Mouse (Mus musculus): ENCODE results near the gene Tex2.
A peak's percentile ranks its signal among the peaks of the same experiment; 100 is the strongest.
"Not testable (repeated sequence)": the region's sequence is repeated elsewhere in the genome, so short reads cannot be mapped to it uniquely, and the experiment has no call there.

Tex2 gene

DNA sequence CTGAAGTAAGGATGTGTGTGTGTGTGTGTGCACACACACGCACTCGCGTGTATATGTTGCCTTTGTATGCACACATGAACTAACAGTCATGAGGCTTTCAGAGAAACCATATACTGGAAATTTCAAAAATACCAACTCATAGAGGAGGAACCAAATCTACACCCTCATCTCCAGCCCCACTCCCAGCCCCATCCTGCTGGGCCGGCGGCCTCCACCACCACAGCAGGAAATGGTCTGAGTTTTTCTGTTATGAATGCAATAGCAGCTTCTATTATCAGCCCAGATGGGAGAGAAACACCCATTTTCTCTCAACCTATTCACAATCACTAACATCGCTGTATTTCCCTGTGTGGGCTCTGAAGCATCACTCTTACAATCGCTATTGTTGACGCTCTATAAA lies 8.8 kb upstream of the Tex2 start:
- no peak for DNase-seq (ENCODE audit: low spot score in 2 of 2)

DNA sequence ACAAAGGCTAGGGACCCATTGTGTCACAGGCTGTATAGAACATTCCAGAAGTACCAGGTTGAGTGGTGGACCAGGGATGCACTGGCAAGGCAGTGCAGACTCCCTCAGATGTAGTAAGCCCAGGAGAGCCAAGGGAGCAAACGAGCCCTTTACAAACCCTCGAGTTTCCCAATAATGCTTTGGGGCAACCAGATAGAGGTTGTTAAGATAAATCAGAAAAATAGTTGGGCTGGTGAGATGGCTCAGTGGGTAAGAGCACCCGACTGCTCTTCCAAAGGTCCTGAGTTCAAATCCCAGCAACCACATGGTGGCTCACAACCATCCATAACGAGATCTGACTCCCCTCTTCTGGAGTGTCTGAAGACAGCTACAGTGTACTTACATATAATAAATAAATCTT lies 5.5 kb upstream of the Tex2 start:
- DNase-seq (ENCODE audit: low spot score in 2 of 2): not testable (repeated sequence)

DNA sequence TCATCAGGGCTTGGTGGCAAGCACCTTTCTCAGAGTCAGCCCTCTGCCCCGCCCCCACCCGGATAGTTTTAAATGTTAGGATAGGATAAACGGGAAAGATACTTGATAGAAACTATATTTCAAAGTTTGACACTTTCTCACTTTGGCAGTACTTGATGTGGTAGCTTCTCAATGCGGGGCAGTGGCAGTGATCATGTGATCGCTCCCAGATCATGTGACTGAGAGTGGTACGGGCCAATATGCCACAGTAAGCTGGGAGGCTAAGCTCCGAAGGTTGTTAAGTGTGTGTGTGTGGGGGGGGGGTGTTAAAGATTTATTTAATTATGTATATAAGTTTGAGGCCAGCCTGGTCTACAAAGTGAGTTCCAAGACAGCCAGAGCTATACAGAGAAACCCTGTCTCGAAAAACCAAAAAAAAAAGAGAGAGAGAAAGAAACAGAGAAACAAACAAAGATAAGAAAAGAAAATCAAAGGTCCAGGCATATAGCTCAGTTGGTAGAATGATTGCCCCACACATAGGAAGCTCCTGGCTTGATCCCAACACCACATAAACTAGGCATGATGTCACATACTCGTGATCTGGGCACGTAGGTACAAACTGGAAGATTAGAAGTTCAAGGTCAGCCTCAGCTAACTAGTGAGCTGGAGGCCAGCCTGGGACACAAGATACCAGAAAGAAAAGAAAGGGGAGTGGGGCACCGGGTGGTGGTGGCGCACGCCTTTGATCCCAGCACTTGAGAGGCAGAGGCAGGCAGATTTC lies 4.8 kb upstream of the Tex2 start:
- DNase-seq (ENCODE audit: low spot score in 2 of 2): no peak

DNA sequence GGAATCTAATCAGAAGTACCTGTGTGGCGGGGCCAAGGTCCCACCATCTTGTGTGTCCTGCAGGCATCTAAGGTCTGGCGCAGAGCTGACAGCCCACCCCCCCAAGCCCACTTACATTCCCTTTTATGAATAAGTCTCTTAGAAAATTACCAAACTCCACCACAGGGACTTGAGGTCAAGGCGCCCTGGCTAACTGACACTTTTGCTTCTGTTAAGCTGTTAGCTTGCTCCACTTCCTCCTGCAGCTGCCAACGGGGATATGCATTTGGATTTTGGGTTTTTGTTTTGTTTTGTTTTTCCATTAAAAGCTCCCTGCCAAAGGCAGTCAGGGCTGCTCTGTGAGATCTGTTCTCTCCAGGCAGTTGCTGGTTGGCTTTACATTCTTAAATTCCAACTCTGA lies 2.3 kb upstream of the Tex2 start:
- no peak for DNase-seq (ENCODE audit: low spot score in 2 of 2)

DNA sequence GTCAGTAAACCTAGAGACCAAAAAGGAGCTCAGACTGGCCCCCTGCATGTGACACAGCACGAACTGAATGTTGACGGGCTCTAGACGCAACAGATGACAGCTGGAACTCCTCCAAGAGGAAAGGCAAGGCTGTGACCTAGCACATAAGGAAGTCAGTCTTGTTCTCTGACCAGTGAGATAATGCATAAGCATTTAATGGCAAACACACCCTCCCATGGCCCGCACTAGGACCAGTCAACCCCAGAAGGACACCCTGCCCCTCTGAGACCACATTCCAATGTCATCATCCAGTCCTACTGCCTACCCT lies 1.1 kb upstream of the Tex2 start:
- no peak for DNase-seq (ENCODE audit: low spot score in 2 of 2)

DNA sequence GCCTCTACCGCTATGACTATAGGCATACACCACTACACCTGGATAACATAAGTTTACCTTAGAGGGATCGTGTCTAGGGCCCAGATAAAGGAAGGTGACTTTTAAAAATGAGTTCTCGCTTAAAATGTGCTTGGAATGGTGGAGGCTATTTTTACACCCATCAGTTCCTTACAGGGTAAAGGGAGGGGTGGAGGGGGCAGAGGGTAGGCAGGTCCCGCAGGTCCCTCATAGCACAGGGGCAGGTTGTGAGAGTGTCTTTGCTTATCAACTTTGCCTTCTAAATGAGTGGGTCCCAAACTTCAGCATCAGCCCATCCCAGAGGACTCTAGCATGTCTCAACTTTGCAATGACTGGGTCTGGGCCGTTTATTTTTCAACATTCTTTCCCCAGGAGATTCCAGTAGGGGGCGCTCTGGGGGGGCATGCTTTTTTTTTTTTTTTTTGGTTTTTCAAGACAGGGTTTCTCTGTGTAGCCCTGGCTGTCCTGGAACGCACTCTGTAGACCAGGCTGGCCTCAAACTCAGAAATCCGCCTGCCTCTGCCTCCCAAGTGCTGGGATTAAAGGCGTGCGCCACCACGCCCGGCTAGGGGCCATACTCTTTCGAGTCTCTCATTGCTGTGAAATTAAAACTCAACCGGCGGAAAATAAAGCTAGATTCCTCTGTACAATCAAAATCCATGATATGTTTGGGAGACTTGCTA lies 565 bp upstream of the Tex2 start:
- DNase-seq (ENCODE audit: low spot score in 2 of 2): peak in 1 of 2 experiments; percentile 15

DNA sequence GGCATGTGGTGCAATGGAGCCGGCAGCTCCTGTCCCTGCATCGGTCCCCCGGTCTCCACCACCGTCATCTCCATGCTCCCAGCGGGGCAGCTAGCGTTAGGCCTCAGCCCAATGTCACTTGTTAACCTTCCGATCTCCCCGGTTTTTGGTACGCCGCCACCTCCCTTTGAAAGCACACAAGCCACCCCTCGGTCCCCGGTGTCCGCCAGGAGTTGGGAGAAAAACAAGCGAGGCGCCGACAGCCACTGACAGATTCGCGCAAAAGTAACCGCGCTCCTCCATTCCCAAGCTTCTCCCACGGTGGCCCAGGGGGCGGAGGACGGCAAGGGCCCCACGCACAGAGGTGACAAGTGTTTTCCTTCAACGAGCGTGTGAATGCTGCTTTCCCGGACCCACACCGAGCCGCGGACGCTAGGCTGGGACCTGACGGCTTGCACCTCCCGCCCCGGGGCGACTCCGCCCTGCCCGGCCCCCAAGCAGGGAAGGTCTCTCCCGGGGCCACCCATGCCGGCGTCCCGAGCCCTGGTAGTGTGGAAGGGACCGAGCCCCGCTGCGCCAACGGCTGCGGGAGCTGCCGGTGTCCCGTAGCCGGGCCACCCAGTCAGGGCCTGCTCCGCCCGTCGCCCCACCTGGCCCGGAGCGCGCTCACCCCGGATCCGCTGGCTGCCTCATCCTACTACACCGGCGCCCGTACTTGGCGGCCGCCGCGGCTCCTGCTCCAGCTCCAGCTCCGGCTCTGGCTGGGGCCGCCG lies 838 bp downstream of the Tex2 start:
- DNase-seq (ENCODE audit: low spot score in 2 of 2): peak; percentile 49 to 60

DNA sequence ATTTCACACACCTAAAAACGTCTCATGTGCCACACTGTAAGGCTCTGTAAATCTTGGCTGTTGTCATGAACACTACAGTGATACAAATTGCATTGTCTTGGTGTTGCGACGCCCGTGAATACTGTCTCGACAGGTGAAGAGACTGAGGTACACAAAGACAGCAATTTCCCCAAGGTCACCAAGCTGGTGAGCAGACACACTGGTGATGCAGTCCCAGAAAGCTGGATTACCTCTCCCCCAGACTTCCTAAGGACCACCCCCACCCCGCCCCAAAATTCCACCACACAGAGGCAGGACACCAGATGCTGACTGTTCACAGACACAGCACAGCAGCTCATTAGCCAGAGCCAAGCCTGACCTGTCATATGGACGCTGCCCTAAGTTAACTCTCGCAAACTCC lies 3.5 kb downstream of the Tex2 start:
- DNase-seq (ENCODE audit: low spot score in 2 of 2): no peak

DNA sequence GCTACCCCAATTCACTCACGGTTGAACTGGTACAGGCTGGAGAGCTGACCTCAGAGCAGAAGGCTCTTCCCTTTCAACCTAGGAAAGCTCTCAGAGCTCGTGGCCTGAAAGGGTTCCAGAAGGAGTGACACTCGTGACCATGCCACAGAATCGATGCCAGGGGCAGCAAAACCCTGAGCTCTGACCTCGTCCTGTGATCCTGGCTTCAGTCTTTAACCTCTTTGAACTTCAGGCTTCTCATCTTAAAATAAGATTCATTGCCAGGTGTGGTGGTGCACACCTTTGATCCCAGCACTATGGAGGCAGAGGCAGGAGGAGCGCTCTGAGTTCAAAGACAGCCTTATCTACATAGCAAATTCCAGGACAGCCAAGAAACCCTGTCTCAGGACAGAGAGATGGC lies 5.9 kb downstream of the Tex2 start:
- no peak for DNase-seq (ENCODE audit: low spot score in 2 of 2)

DNA sequence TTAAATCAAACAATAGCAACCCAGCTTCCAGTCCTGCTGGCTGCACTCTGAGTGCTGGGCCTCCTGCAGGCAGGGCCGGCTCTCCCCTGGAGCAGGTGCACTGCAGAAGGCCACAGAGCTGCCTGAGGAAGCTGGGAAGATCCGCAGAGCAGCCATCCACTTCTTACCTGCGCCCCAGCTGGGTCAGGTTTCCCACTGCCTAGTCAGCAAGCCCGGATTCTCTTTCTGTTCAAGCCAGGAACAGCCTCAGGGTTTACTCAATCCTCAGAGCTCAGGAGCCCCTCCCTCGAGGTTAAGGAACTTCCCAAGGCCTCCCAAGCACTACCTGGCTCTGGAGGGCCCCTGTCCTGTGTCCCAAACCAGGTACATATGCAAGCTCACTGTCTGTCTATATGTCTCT lies 7.2 kb downstream of the Tex2 start:
- DNase-seq (ENCODE audit: low spot score in 2 of 2): no peak

DNA sequence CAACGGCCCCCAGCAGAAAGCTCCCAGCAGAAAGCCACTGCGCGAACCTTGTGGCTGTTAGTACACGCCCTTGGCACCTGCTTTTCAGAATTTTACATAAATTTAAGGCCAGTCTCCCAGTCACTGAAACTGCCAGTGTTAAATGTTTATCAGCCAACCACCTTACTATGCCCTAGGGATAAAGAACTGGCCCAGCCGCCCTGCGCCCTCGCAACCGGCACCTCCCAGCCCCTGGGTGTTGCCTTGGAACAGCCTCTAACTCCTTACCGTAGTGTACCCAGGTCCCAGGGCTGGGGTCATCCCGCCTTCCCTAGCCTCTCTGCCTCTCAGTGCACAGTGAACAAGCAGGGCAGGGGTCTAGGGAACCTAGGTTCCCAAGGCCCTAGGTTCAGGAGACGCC lies 10.0 kb downstream of the Tex2 start:
- no peak for DNase-seq (ENCODE audit: low spot score in 2 of 2)

DNA sequence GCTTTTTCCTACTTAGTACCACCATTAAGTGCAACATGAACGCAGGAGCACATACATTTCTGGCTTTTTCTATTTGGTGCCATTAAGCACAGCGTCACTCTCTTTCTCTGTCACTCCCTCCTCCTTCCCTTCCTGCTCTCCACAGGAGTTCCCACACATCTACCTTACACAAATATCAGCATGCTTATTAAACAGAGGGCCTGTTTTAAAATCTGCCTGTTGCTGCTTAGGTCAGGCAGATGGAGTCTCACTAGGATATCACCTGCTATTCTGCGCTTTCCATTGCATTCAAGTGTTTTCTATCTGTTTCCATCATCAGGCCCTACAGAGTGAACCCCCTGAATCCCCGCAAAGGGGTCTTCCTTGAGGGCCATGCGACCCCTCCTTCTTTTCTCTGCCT lies 13.1 kb downstream of the Tex2 start:
- DNase-seq (ENCODE audit: low spot score in 2 of 2): no peak

DNA sequence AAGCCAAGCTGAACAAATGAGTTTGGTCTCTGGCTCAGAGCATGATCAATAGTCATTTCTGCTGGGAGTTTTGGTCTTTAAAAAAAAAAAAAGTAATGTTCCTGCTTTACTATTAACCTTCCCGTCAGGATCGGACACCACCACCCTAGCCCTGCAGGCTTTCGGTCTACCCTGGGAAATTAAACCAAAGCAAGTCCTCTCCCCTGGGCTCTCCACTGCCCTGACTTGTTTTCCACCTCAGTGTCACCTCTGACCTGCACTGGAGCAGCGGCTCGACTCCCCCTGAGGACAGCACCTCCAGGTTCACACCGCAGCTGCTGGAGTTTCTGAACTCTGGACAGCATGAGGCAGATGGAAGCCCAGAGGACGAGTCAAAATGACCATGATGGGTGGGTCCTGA lies 13.9 kb downstream of the Tex2 start:
- DNase-seq (ENCODE audit: low spot score in 2 of 2): no peak

DNA sequence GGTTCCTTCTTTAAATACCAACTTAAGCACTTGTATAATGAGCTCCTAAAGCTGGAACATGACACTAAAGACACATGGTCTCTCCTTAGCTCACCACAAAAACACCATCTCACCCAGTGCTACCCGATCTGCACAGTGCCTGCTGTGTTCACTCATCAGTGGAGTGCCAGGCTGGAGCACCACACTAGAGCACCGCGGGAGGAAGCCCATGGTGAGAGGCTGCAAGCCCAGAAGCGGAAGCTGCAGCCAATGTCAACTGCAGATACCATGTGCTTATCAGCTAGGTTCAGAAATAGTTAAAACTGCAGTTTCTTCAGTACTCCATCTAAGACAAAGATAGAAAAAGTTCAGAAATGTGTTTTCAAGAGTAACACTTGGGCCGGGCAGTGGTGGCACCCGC lies 14.9 kb downstream of the Tex2 start:
- peak in 1 of 2 experiments; percentile 8 for DNase-seq (ENCODE audit: low spot score in 2 of 2)

DNA sequence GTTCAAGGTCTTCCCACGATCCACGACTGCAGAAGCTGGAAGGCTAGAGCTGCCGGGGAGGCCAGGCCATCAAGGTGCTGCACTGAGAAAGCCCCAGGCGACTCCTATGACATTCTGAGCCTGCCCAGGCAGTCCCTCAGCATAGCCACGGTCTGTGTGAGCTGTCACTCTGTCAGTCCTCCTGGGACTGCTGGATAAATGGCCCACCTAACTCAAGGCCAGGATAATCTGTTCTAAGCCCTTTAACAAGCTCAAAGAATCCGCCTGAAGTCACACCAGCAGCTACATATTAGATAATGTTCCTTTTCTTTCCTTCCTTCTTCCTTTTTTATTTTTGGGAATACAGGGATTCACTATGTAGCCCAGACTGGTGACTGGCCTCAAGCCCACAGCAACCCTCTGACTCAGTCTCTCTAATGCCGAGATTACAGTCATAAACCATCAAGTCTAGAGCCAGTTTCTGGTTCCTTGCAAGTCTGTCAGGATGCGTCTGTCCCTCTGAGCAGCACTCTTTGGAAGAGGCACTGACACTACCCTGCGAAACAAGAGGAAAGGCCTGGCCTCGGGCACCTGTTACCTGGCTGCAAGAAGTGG lies 15.4 kb downstream of the Tex2 start:
- DNase-seq (ENCODE audit: low spot score in 2 of 2): no peak

DNA sequence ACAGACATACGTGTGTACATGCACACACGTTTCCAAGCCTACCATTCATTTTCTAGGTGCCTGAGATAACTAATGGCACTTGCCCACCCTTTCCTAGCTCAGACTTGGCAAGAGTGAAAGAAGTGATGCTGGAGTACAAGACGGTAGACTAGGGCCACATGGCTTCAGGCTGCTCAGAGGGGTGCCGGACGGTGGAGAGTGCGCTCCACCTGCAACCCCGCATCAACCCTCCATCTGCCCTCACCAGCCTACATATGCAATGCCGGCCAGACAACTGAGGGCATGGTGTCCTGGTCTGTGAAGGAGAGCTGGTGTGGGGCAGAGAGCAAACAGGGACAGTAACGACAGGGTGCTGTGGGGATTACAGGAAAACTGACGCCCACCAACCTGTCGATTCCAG lies 22.0 kb downstream of the Tex2 start:
- no peak for DNase-seq (ENCODE audit: low spot score in 2 of 2)

DNA sequence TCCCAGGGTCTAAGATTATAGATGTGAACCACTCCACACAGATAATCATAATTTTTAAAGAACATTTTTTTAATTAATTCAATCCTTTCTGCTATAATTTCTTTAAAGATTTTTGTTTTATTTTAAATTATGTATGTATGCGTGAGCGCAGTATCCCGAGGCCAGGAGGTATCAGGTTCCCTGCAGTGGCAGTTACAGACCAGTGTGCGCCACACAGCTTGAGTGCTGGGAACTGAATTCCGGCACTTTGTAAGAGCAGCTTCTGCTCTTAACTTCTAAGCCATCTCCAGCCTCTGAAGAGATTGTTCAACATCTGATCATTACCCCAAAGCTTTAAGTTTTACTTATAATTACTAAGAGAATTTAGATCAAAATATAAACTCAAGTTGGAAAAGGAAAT lies 23.1 kb downstream of the Tex2 start:
- DNase-seq (ENCODE audit: low spot score in 2 of 2): no peak

DNA sequence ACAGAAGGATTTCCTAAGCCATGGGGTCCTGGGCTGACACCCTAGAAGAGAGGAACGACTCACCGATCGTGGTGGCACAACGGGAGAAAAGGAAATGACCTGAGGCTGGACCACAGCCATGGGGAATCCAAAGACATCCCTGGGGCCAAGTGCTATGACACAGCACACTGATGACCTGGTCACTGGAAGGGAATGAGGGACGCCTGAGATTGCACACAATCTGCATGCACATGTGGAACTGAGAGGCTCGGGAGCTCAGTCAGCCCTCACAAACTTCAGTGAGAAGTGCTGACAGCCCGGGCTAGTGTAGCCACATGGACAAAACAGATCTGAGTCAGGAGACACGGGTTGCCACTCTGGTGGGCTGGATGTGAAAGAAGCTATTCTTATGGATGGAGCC lies 24.4 kb downstream of the Tex2 start:
- DNase-seq (ENCODE audit: low spot score in 2 of 2): no peak

DNA sequence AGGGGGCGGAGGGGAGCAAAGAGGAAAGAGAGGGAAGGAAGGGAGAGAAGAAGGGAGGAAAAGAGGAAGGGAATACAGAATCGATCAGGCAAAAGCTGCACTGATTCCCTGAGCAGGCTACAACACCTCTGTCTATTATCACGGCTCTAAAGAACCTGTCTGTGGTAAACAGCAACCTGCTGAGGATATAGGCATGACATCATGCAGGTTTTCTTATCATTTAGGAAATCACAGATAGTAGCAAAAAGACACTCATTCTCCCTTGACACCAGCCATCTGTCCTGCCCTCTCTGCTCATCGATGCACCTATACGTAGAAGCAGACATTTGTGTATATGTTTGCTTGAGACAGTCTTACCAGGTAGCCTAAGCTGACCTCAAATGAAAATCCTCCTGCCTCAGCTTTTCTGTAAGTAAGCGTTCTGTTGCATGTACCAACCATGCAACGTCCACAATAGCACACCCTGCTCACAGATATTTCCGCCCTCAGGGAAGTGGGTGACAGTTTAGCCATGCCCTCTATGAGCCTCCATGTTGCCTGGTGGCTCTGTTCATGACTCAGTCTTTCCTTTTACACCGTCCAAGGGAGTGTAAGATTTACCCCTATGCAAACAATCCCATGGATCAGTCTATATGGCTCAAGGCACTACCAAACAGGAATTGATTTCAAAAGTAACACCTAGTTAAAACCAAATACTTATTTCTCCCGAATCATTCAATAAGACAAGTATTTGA lies 25.3 kb downstream of the Tex2 start:
- DNase-seq (ENCODE audit: low spot score in 2 of 2): no peak

DNA sequence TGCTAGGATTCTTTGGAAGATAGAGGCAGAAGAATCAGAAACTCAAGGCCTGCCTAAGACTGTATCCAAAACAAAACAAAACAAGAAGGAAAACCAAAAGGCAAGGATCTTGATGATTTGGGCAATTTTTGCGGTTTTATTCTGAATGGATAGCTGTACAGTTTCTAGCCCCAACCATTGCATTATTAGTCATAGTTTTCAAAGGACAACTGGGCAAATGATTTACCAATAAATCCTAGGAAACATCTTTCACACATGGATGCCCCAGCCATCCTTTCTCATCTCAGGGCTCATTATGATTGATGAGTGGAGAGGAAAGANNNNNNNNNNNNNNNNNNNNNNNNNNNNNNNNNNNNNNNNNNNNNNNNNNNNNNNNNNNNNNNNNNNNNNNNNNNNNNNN lies 29.4 kb downstream of the Tex2 start:
- no peak for DNase-seq (ENCODE audit: low spot score in 2 of 2)

DNA sequence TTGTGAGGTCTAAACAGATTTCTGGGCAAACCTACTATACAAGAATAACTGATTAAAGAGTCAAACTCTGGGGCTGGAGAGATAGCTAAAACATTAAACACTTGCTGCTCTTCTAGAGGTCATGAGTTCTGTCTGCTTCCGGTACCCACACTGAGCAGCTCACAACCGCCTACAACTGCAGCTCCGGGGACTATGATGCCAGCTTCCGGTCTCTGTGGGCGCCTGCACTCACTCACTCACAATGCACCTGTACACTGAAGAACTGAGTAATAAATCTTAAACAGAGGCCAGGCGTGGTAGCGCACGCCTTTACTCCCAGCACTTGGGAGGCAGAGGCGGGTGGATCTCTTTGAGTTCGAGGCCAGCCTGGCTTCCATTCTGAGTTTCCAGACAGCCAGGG lies 31.9 kb downstream of the Tex2 start:
- DNase-seq (ENCODE audit: low spot score in 2 of 2): no peak

DNA sequence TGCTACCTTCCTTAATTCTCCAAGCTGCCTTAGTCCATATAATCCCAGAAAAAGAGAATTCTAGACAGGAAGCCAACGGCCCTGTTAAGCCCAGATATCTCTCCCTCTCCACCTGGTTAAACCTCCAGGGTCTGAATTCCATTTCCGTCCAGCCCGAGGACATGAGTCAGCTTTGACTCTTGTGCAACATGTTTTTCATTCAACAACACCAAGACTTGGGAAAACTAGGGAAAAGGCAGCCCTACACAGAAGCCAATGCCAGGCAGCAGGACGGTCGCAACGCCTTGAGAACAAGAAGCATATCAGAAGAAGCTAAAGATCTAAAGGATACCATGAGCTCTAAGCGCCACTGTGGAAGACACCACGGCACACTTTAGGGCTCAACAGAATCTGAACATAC lies 32.8 kb downstream of the Tex2 start:
- no peak for DNase-seq (ENCODE audit: low spot score in 2 of 2)

All from spleen, postnatal 14 days (tissue).